Mouse (Mus musculus): ENCODE results near the gene Slc38a3. TPM values are rescaled to one million over a fixed set of nuclear protein-coding genes. Genes with fewer than 3 reads are reported as not detected.
A peak's percentile ranks its signal among the peaks of the same experiment; 100 is the strongest.

Gene Slc38a3
- total and polyA plus RNA-seq, 3 experiments = not detected

GRCm38 (mm10) chr9:107635279-107636028 is 33.9 kb downstream of the Slc38a3 start, which contains the start of gene Gnai2 (continued):
- TF ChIP-seq USF2 (IDR thresholded peaks at IDR 0.05; ENCODE audit: borderline replicate concordance in 1 of 2, insufficient read depth in 1 of 2, low read depth in 1 of 2, low read length in 2 of 2) = peak; percentile 10 to 68; a peak in 1 of 4 replicates
- TF ChIP-seq ELF1 (IDR thresholded peaks at IDR 0.05; ENCODE audit: low read depth, low read length) = peak; percentile 38; the same call in 1 of the 2 replicates
- TF ChIP-seq ZKSCAN1 (IDR thresholded peaks at IDR 0.05; ENCODE audit: low read depth, low read length) = no peak
- TF ChIP-seq CHD1 (IDR thresholded peaks at IDR 0.05; ENCODE audit: low read depth, low read length) = no peak
- TF ChIP-seq MAZ (IDR thresholded peaks at IDR 0.05; ENCODE audit: low read depth, low read length) = no peak; the same call in none of the 2 replicates
- TF ChIP-seq ETS1 (IDR thresholded peaks at IDR 0.05; ENCODE audit: low read depth, low read length) = no peak; the same call in 1 of the 2 replicates
- TF ChIP-seq TAL1 (IDR thresholded peaks at IDR 0.05; ENCODE audit: low read length) = no peak
- no peak for TF ChIP-seq ZNF384 (IDR thresholded peaks at IDR 0.05; ENCODE audit: low read depth, low read length)
- TF ChIP-seq GATA1 (IDR thresholded peaks at IDR 0.05; ENCODE audit: low read depth, low read length) = no peak
- peak; percentile 92 for TF ChIP-seq USF1 (IDR thresholded peaks at IDR 0.05; ENCODE audit: low read depth, low read length)
- TF ChIP-seq TCF12 (IDR thresholded peaks at IDR 0.05; ENCODE audit: low read depth, low read length) = peak; percentile 79
- TF ChIP-seq NRF1 (IDR thresholded peaks at IDR 0.05; ENCODE audit: insufficient read depth, low read depth, low read length, poor library complexity, severe bottlenecking) = no peak
- TF ChIP-seq MEF2A (IDR thresholded peaks at IDR 0.05; ENCODE audit: extremely low read depth, insufficient replicate concordance, low read depth, low read length, poor library complexity, severe bottlenecking) = no peak
- peak; percentile 31 for TF ChIP-seq HCFC1 (IDR thresholded peaks at IDR 0.05; ENCODE audit: low read depth, low read length)

GRCm38 (mm10) chr9:107634406-107635278 is 34.7 kb downstream of the Slc38a3 start:
- Histone ChIP-seq H3K79me2 (ENCODE audit: control insufficient read depth, insufficient read depth, low read length, poor library complexity) (peaks cover 44% of the 10 kb centered on the region), H3K9ac (ENCODE audit: control insufficient read depth, low read depth, low read length, poor library complexity, severe bottlenecking) (peak overlapping the region; percentile 98), H3K27me3 (ENCODE audit: control insufficient read depth in 1 of 2, insufficient read depth in 2 of 2, low read length in 2 of 2) (no peaks in the 10 kb centered on the region), H3K4me1 (ENCODE audit: control insufficient read depth in 1 of 2, insufficient read depth in 2 of 2, low read length in 2 of 2) (peaks cover 2 to 21% of the 10 kb centered on the region in 2 experiments; a peak in 3 of 4 replicates), H3K4me3 (ENCODE audit: control insufficient read depth in 1 of 2, insufficient read depth in 1 of 2, low read depth in 2 of 2, low read length in 2 of 2) (peak overlapping the region; percentile 73 to 88), H3K27ac (ENCODE audit: control insufficient read depth, low read depth, low read length) (peak overlapping the region; percentile 94), H3K36me3 (ENCODE audit: control insufficient read depth in 1 of 2, insufficient read depth in 2 of 2, low read length in 2 of 2) (peaks cover 0 to 14% of the 10 kb centered on the region in 2 experiments; a peak in 2 of 4 replicates), H3K9me3 (replicated peaks; ENCODE audit: insufficient read depth, low read length) (no peaks in the 10 kb centered on the region)
- peak; percentile 73 for DNase-seq (ENCODE audit: low read depth, low spot score)
- TF ChIP-seq SIN3A (IDR thresholded peaks at IDR 0.05; ENCODE audit: low read length) (no peak), EP300 (IDR thresholded peaks at IDR 0.05; ENCODE audit: low read depth in 1 of 2, low read length in 2 of 2) (no peak), CHD1 (IDR thresholded peaks at IDR 0.05; ENCODE audit: low read depth, low read length) (0 out of 2 replicates have a peak, but pooled peaks have one; percentile 36), POLR2A (IDR thresholded peaks at IDR 0.05; ENCODE audit: control insufficient read depth in 1 of 2, insufficient read depth in 1 of 2, low read depth in 1 of 2, low read length in 2 of 2, poor library complexity in 1 of 2) (peak in 1 of 2 experiments; percentile 87; a peak in 2 of 4 replicates), ZMIZ1 (IDR thresholded peaks at IDR 0.05; ENCODE audit: low read depth, low read length) (no peak), MXI1 (IDR thresholded peaks at IDR 0.05; ENCODE audit: low read depth, low read length) (peak; percentile 41; the same call in 1 of the 2 replicates), TBP (IDR thresholded peaks at IDR 0.05; ENCODE audit: low read depth, low read length) (no peak), USF2 (IDR thresholded peaks at IDR 0.05; ENCODE audit: borderline replicate concordance in 1 of 2, insufficient read depth in 1 of 2, low read depth in 1 of 2, low read length in 2 of 2) (no peak)

All from MEL (cell line).